Mouse (Mus musculus) hindbrain, embryonic 11.5 days (tissue): ENCODE measurements around the gene Clic5. TPM values are rescaled to one million over a fixed set of nuclear protein-coding genes. Genes with fewer than 3 reads are reported as not detected.
A peak's percentile ranks its signal among the peaks of the same experiment; 100 is the strongest.

Source experiments
- ATAC-seq: fragments of 200-750 bp; cut with Nextera tagmentation; 2 replicates; pipeline ENCODE4 v1.8.0; 2017; ENCODE audit warnings: mild to moderate bottlenecking, moderate TSS enrichment, moderate library complexity; ENCODE audit not compliant: low FRiP score
- DNase-seq: peaks from one replicate; pipeline ENCODE4 v3.0.0-alpha.2; 2015; ENCODE audit warnings: low spot score
- H3K27ac ChIP-seq: fragments of 300-500 bp; sonication (generic); 2 replicates; pipeline ENCODE4 v1.5.1; 2014; ENCODE audit warnings: mild to moderate bottlenecking, low read depth, low read length
- H3K27me3 ChIP-seq: fragments of 300-500 bp; sonication (generic); 2 replicates; pipeline ENCODE4 v1.6.1; 2014; ENCODE audit warnings: mild to moderate bottlenecking, low read length, moderate library complexity, mixed read lengths; ENCODE audit not compliant: control insufficient read depth, insufficient read depth
- H3K36me3 ChIP-seq: fragments of 300-500 bp; sonication (generic); 2 replicates; pipeline ENCODE4 v1.6.1; 2014; ENCODE audit warnings: mild to moderate bottlenecking, low read length, moderate library complexity, mixed read lengths; ENCODE audit not compliant: control insufficient read depth, insufficient read depth
- H3K4me1 ChIP-seq: fragments of 300-500 bp; sonication (generic); replicated peaks from 2 replicates; pipeline ENCODE4 v1.6.1; 2014; ENCODE audit warnings: low read length, mixed read lengths; ENCODE audit not compliant: control insufficient read depth, insufficient read depth
- H3K4me2 ChIP-seq: fragments of 300-500 bp; sonication (generic); replicated peaks from 2 replicates; pipeline ENCODE4 v1.6.1; 2014; ENCODE audit warnings: mild to moderate bottlenecking, low read depth, low read length
- H3K4me3 ChIP-seq: fragments of 300-500 bp; sonication (generic); 2 replicates; pipeline ENCODE4 v1.5.1; 2014; ENCODE audit warnings: low read depth, low read length
- H3K9ac ChIP-seq: fragments of 300-500 bp; sonication (generic); 2 replicates; pipeline ENCODE4 v1.6.1; 2014; ENCODE audit warnings: low read depth, low read length
- H3K9me3 ChIP-seq: fragments of 300-500 bp; sonication (generic); 2 replicates; pipeline ENCODE4 v1.6.1; 2016; ENCODE audit warnings: low read length; ENCODE audit not compliant: control insufficient read depth
- WGBS: fragments of 180-500 bp; shearing (Covaris S2); extraction: QIAGEN DNeasy Blood & Tissue Kit; methylation state at CpG from one replicate; pipeline ENCODE4 v1.1.7; 2014; 5-methylcytosine and 5-hydroxymethylcytosine counted together
- polyA plus RNA-seq: library from polyadenylated mRNA; unstranded; fragments of >200 nt; fragmentation: Nextera tagmentation; extraction: Ambion mirVana; gene quantifications from 2 replicates; pipeline ENCODE4 v1.2.1, GENCODE M21; 2014

Gene Clic5
- polyA plus RNA-seq, 1 experiment from 2014 or later: 0.26 TPM

DNA sequence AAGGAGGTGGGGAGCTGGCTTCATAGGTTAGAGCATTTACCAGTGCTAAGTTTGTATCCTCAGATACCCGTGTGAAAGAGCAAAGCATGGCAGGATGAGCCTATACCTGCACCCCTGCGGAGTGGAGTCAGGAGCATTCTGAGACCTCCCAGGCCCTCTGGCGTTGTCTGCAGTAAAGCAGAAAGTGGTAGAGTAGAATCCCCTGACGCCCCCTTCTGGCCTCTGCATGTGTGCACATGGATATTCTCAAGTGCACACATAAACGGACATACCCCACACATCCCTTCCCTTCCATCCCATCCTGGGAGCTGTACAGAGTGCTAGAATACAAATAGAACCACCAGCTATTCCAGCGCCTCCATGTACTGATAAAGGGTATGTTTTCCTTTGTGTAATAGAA lies 70.9 kb downstream of the Clic5 start:
- Histone ChIP-seq H3K27ac (no peak overlapping the region), H3K9me3 (no peaks in the 10 kb centered on the region), H3K4me1 (no peaks in the 10 kb centered on the region), H3K4me3 (no peak overlapping the region), H3K27me3 (no peaks in the 10 kb centered on the region), H3K9ac (no peak overlapping the region), H3K36me3 (no peaks in the 10 kb centered on the region), H3K4me2 (no peak overlapping the region)
- DNase-seq (peak; percentile 19), ATAC-seq (no peak)
- 33% methylated on average over 6 of the region's 6 CpGs for WGBS

DNA sequence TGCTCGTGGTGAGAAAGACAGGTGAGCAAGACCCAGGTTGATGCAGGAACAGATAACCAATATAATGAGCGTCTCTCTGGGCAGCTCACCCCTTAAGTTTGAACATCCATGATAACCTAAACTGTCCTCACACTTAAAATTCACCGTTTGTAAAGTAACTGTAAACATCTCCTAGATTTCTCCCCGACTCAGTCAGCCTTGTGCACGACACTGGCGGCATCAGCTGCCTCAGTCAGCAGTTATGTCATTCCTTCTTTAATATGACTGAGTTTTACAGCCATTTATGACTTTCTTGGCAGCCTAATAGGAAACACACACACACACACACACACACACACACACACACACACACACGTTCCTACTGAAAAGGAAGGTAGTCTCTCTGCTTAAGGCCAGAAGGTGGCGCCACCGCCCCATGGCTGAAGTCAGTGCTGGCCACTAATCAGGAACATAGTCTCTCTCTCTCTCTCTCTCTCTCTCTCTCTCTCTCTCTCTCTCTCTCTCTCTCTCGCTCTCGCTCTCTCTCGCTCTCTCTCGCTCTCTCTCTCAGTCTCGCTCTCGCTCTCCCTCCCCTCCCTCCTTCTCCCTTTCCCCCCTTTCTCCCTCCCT lies 73.3 kb downstream of the Clic5 start:
- no peaks in the 10 kb centered on the region for H3K4me1 ChIP-seq
- 40% methylated on average over 9 of the region's 15 CpGs for WGBS
- H3K27ac ChIP-seq: no peak overlapping the region
- ATAC-seq (peak; percentile 76), DNase-seq (peak; percentile 87)
- no peak overlapping the region for H3K9ac ChIP-seq
- no peaks in the 10 kb centered on the region for H3K36me3 ChIP-seq
- no peak overlapping the region for H3K4me2 ChIP-seq
- no peaks in the 10 kb centered on the region for H3K9me3 ChIP-seq
- no peaks in the 10 kb centered on the region for H3K27me3 ChIP-seq
- H3K4me3 ChIP-seq: no peak overlapping the region

DNA sequence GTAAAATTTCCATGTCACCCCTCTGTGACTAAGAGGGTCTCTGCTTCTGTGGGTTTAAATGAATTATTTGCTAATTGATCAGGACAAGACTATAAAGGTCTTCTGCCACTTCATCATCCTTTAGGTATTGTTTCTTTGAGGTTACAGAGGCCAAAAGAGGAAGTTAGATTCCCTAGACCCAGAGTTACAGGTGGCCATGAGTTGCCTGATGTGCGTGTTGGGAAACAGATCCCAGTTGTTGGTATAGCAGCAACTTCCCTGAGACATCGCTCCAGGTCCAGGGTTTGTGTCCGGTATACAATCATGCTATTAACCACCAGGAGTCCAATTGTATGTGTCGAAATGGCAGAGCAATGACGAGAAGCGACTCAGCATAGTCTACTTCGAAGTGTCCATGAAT lies 81.7 kb downstream of the Clic5 start:
- Histone ChIP-seq H3K4me1 (no peaks in the 10 kb centered on the region), H3K27me3 (no peaks in the 10 kb centered on the region), H3K27ac (no peak overlapping the region), H3K9ac (no peak overlapping the region), H3K4me3 (no peak overlapping the region), H3K9me3 (no peaks in the 10 kb centered on the region), H3K4me2 (no peak overlapping the region), H3K36me3 (no peaks in the 10 kb centered on the region)
- DNase-seq: no peak
- ATAC-seq: no peak
- 95% methylated on average over 7 of the region's 7 CpGs for WGBS

DNA sequence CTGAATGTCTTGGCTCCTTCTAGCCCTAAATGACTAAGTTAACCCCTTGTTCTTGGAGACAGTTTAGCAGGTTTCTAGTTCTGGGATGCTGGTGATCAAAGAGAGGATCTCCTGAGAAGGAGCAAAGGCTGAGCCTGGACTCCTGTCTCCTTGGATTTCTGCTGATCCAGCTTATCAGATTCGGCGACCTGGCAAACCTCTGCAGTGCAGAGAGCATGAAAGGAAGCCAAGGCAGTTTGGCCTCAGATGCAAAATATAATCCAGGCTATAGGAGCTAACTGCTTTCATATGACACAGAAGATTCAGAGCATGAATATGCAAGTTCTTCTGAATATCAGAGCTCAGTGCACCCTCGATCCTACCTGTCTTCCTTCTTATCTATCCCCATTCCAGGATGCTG lies 83.0 kb downstream of the Clic5 start:
- ATAC-seq (no peak), DNase-seq (no peak)
- H3K36me3 ChIP-seq: no peaks in the 10 kb centered on the region
- no peaks in the 10 kb centered on the region for H3K27me3 ChIP-seq
- H3K4me1 ChIP-seq: no peaks in the 10 kb centered on the region
- no peak overlapping the region for H3K4me3 ChIP-seq
- H3K4me2 ChIP-seq: no peak overlapping the region
- no peak overlapping the region for H3K9ac ChIP-seq
- H3K27ac ChIP-seq: no peak overlapping the region
- no peaks in the 10 kb centered on the region for H3K9me3 ChIP-seq
- WGBS: 82% methylated on average over 3 of the region's 3 CpGs

DNA sequence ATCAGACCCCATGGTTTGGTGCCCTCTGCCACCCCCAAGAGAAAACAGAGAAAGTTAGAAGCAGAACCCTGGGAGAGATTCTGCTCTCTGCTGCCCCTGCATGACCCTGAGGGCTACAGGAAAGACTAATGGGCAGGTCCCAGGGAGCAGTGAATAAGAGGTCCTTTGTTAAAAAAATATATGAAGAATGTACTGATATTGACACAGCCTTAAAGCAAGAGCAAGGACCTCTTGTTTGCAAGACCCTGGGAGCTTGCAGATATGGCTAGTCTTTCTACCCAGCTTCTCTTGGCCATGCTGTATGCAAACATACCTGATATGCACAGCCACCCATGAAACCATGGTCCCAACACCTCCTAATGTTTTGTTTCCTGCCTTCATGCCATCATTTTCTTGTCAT lies 86.4 kb downstream of the Clic5 start:
- Histone ChIP-seq H3K9me3 (no peaks in the 10 kb centered on the region), H3K4me2 (no peak overlapping the region), H3K27ac (no peak overlapping the region), H3K27me3 (no peaks in the 10 kb centered on the region), H3K9ac (no peak overlapping the region), H3K4me1 (no peaks in the 10 kb centered on the region), H3K4me3 (no peak overlapping the region), H3K36me3 (no peaks in the 10 kb centered on the region)
- ATAC-seq: no peak
- no peak for DNase-seq

DNA sequence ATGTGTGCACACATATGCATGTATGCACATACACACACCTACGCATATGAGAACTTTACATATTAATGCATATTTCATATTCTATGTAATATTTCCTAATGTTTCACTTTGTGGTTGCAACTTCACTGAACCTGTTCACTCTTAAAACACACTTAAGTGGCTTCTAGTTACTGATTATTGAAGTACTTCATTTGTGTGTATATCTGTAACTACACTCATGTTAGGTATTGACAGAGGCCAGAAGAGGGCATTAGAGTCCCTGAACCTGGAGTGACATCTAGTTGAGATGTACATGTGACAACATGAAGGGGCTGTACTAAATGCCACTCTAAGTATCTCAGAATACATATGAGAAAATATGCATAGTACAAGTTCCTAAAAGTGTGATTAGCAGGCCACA lies 99.9 kb downstream of the Clic5 start:
- no peak for ATAC-seq
- H3K27ac ChIP-seq: no peak overlapping the region
- no peak for DNase-seq
- H3K4me3 ChIP-seq: no peak overlapping the region
- no peak overlapping the region for H3K4me2 ChIP-seq
- H3K36me3 ChIP-seq: no peaks in the 10 kb centered on the region
- no peak overlapping the region for H3K9ac ChIP-seq
- WGBS: 88% methylated on average over 1 of the region's 1 CpGs
- no peaks in the 10 kb centered on the region for H3K9me3 ChIP-seq
- no peaks in the 10 kb centered on the region for H3K27me3 ChIP-seq
- H3K4me1 ChIP-seq: no peaks in the 10 kb centered on the region

DNA sequence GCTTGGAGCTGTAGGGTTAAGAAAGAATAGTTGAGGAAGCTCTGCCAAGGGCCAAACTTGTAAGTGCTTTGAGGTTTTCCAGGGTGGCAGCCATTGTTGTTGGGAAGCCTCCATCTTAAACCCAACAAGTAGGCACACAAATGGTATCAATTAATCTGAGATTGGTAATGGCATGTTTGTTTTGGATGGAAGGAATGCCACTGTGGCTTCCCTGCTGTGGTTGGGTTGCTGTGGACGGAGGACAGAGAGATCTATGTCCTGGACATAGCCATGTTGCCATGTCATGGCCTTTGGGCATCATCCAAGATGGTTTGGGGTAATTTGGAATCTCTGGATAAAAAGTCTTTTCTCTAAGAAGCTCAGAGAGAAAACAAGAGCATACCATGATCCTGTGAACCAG lies 108.8 kb downstream of the Clic5 start:
- Histone ChIP-seq H3K9me3 (no peaks in the 10 kb centered on the region), H3K4me1 (peaks cover 4% of the 10 kb centered on the region; the same call in 1 of the 2 replicates), H3K36me3 (no peaks in the 10 kb centered on the region), H3K9ac (no peak overlapping the region), H3K27me3 (no peaks in the 10 kb centered on the region), H3K27ac (no peak overlapping the region), H3K4me2 (no peak overlapping the region), H3K4me3 (no peak overlapping the region)
- no peak for ATAC-seq
- DNase-seq: no peak
- WGBS: 61% methylated on average over 1 of the region's 1 CpGs

DNA sequence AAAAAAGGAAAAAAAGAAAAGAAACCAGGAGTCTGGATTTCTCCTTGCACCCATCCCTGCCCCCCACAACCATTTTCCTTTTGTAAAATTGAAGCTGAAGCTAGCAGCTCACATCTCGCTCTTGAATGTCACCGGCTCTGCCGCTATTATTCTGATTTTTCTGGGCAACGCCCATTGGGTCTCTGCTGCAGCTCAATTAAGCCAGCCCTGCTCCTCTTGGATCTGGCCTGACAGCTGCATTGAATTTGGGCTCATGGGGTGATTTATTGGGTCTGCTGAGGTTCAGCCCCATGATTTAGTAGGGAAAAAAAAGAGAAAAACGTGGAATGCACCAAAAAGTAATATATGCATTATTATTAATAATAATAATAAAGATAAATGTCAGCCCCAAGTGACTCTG lies 111.9 kb downstream of the Clic5 start:
- H3K4me3 ChIP-seq: no peak overlapping the region
- H3K27me3 ChIP-seq: no peaks in the 10 kb centered on the region
- peak; percentile 51; the same call in 1 of the 2 replicates for ATAC-seq
- H3K4me1 ChIP-seq: peaks cover 4% of the 10 kb centered on the region; the same call in 1 of the 2 replicates
- no peak overlapping the region for H3K4me2 ChIP-seq
- H3K9me3 ChIP-seq: no peaks in the 10 kb centered on the region
- no peak overlapping the region for H3K9ac ChIP-seq
- H3K27ac ChIP-seq: no peak overlapping the region
- no peaks in the 10 kb centered on the region for H3K36me3 ChIP-seq
- 21% methylated on average over 5 of the region's 5 CpGs for WGBS
- peak; percentile 39 for DNase-seq

DNA sequence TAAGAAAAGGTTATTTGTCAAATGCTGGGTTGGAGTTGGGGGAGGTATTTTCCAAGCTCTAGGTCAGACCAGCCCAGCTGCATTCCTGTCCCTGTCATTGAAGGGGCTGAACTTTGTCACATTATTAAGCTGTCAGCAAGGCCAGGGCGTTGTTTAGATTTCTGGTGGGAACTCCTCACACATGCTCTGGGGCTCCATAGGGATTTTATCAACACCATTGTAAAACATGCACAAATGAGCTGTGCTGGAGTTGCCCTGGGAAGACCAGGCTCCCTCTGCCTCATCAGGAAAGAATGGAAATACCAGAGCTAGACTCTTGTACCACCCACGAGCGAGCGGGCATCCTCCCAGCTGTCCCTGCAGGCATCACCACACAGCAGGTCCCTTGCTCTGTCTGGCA lies 112.3 kb downstream of the Clic5 start:
- no peaks in the 10 kb centered on the region for H3K36me3 ChIP-seq
- H3K4me3 ChIP-seq: no peak overlapping the region
- DNase-seq (peak; percentile 44), ATAC-seq (peak; percentile 76)
- no peaks in the 10 kb centered on the region for H3K27me3 ChIP-seq
- H3K27ac ChIP-seq: no peak overlapping the region
- H3K9ac ChIP-seq: no peak overlapping the region
- peaks cover 4% of the 10 kb centered on the region; the same call in 1 of the 2 replicates for H3K4me1 ChIP-seq
- H3K4me2 ChIP-seq: no peak overlapping the region
- WGBS: 28% methylated on average over 4 of the region's 4 CpGs
- H3K9me3 ChIP-seq: no peaks in the 10 kb centered on the region
